Mouse (Mus musculus): ENCODE results near the gene Camta1.

Camta1 gene

GRCm38 (mm10) chr4:150871392-150872138, 990.1 kb downstream of the Camta1 start:
- peak; percentile 81 for DNase-seq

GRCm38 (mm10) chr4:150870963-150871391, 990.7 kb downstream of the Camta1 start:
- peak; percentile 67 for DNase-seq

- DNase-seq, result peak; percentile 58
Observed at GRCm38 (mm10) chr4:150869276-150870197, 992.1 kb downstream of the Camta1 start.

- DNase-seq, result no peak
Observed at GRCm38 (mm10) chr4:150868859-150869258, 992.8 kb downstream of the Camta1 start.

GRCm38 (mm10) chr4:150868161-150868560, 993.5 kb downstream of the Camta1 start:
- DNase-seq, result no peak

Data from kidney, adult 9 months (tissue).